Mouse (Mus musculus) neural tube, embryonic 13.5 days (tissue): Measurements from ENCODE around the gene A730061H03Rik. TPM values are rescaled to one million over a fixed set of nuclear protein-coding genes. Genes with fewer than 3 reads are reported as not detected.

Source experiments
- ATAC-seq: fragments of 200-750 bp; cut with Nextera tagmentation; 2 replicates; pipeline ENCODE4 v1.8.0; 2017; ENCODE audit warnings: low read depth, mild to moderate bottlenecking, moderate TSS enrichment, moderate library complexity
- H3K27ac ChIP-seq: fragments of 300-500 bp; sonication (generic); replicated peaks from 2 replicates; pipeline ENCODE4 v1.5.1; 2015; ENCODE audit warnings: moderate library complexity, mild to moderate bottlenecking, inconsistent platforms
- H3K27me3 ChIP-seq: fragments of 300-500 bp; sonication (generic); 2 replicates; pipeline ENCODE4 v1.6.1; 2015; ENCODE audit warnings: mild to moderate bottlenecking, inconsistent platforms
- H3K36me3 ChIP-seq: fragments of 300-500 bp; sonication (generic); 2 replicates; pipeline ENCODE4 v1.6.1; 2015; ENCODE audit warnings: mild to moderate bottlenecking, inconsistent platforms
- H3K4me1 ChIP-seq: fragments of 300-500 bp; sonication (generic); replicated peaks from 2 replicates; pipeline ENCODE4 v1.6.1; 2015; ENCODE audit warnings: inconsistent platforms
- H3K4me2 ChIP-seq: fragments of 300-500 bp; sonication (generic); 2 replicates; pipeline ENCODE4 v1.6.1; 2015; ENCODE audit warnings: inconsistent platforms, mild to moderate bottlenecking, moderate library complexity
- H3K4me3 ChIP-seq: fragments of 300-500 bp; sonication (generic); 2 replicates; pipeline ENCODE4 v1.5.1; 2015; ENCODE audit warnings: mild to moderate bottlenecking, inconsistent platforms
- H3K9ac ChIP-seq: fragments of 300-500 bp; sonication (generic); 2 replicates; pipeline ENCODE4 v1.6.1; 2015; ENCODE audit warnings: moderate library complexity, mild to moderate bottlenecking, inconsistent platforms
- H3K9me3 ChIP-seq: fragments of 300-500 bp; sonication (generic); 2 replicates; pipeline ENCODE4 v1.6.1; 2016; ENCODE audit warnings: inconsistent platforms
- WGBS: fragments of 180-500 bp; shearing (Covaris S2); methylation state at CpG from one replicate; pipeline ENCODE4 v1.1.7; 2015; 5-methylcytosine and 5-hydroxymethylcytosine counted together
- polyA plus RNA-seq: library from polyadenylated mRNA; unstranded; fragments of >200 nt; fragmentation: Nextera tagmentation; extraction: Ambion mirVana; gene quantifications from 2 replicates; pipeline ENCODE4 v1.2.1, GENCODE M21; 2015

The A730061H03Rik gene
- polyA plus RNA-seq, 1 experiment from 2014 or later, result 0.59 TPM

DNA sequence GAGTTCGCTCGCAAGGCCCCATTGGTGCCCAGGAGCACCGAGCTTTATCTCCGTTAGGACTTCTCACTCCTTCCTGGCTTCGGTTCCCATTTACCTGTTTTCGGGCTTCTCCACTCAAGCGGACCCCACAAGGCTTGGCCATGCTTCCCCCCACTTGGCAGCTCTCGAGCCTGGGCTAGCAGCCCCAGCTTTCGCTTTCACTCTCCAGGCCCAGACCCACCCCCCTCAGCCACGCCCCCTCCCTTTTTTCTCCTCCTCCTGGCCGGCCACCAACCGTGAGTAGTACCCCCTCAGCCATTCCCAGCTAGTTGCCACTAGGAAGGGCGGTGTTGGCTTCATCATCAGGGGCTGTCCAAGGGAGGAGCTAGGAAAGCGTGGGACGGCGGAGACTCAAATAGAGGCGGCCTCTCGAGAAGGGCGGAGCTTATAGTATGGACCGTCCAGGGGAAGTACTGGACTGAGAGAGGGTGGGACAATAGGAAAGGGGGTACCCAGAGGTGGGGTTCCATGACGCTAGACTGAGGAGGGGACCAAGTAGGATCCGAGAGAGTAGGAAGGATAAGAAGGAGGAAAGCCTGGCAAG lies 30.6 kb upstream of the A730061H03Rik start, which contains the start of gene Psme2:
Gene Psme2, minus strand, starts transcription at position 366 of the 583 bp plus-strand sequence.
- H3K27me3 ChIP-seq, result no peaks in the 10 kb centered on the region
- no peaks in the 10 kb centered on the region for H3K9me3 ChIP-seq
- 1% methylated on average over 22 of the region's 22 CpGs for WGBS
- peak within 1 kb of the TSS; percentile 93 for H3K4me2 ChIP-seq
- peaks cover 38% of the 10 kb centered on the region for H3K36me3 ChIP-seq
- peaks cover 37% of the 10 kb centered on the region for H3K4me1 ChIP-seq
- peak within 1 kb of the TSS; percentile 96 for H3K27ac ChIP-seq
- peak within 1 kb of the TSS; percentile 91 for H3K9ac ChIP-seq
- H3K4me3 ChIP-seq, result peak within 1 kb of the TSS; percentile 72
- peak; percentile 97 for ATAC-seq

DNA sequence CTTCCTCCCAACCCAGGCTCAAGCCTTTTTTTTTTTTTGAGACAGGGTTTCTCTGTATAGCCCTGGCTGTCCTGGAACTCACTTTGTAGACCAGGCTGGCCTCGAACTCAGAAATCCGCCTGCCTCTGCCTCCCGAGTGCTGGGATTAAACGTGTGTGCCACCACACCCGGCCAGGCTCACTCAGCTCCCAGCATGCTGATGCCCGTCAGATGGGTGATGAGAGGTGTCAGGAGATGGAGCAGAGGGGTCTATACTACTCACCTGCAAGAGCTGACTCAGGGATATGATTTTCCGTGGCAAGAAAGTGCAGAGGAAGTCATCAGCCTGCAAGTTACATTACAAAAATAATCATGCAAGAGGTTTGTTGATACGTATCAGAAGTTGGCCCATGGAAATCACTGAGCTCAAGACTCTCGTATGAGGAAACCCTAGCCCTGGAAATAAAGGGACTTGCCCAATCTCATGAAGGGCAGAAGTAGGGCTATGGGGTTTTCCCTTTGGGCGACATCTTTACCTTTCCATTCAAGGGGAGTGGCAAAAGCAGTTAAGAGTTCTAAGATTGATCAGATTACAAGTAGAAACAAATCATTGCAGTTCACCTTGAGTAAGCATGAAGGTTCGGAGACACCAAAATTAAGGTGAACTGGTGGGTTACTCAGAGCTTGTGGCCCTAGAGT lies 29.7 kb upstream of the A730061H03Rik start:
- Histone ChIP-seq H3K4me2 (peak overlapping the region; percentile 93), H3K9ac (peak overlapping the region; percentile 91), H3K9me3 (no peaks in the 10 kb centered on the region), H3K4me3 (peak overlapping the region; percentile 72), H3K4me1 (peaks cover 45% of the 10 kb centered on the region), H3K27me3 (no peaks in the 10 kb centered on the region), H3K36me3 (peaks cover 29% of the 10 kb centered on the region), H3K27ac (peak overlapping the region; percentile 96; the same call in 1 of the 2 replicates)
- no peak for ATAC-seq
- 90% methylated on average over 11 of the region's 11 CpGs for WGBS

DNA sequence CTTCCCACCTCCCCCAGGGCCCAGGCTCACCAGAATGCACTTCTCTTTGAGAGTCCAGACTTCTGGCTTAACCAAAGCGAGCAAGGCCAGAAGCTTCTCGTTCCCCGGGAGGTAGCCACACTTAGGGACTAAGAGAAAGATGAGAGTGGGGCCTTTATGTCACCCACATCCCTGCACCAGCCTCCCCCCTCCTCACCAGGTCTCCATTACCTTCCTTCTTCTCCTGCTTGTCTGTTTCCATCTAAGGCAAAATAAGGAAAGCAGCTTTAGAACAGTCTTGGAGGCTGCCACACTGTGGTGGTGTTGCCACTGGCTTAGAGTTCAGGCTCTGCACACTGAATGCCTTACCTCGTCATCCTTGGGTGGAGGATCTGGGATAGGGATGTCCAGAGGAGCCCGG lies 29.1 kb upstream of the A730061H03Rik start:
- H3K27me3 ChIP-seq, result no peaks in the 10 kb centered on the region
- peaks cover 52% of the 10 kb centered on the region for H3K4me1 ChIP-seq
- H3K4me2 ChIP-seq, result no peak overlapping the region
- no peak overlapping the region for H3K4me3 ChIP-seq
- H3K27ac ChIP-seq, result no peak overlapping the region
- peaks cover 22% of the 10 kb centered on the region for H3K36me3 ChIP-seq
- 90% methylated on average over 5 of the region's 5 CpGs for WGBS
- no peak for ATAC-seq
- H3K9me3 ChIP-seq, result no peaks in the 10 kb centered on the region
- no peak overlapping the region for H3K9ac ChIP-seq

DNA sequence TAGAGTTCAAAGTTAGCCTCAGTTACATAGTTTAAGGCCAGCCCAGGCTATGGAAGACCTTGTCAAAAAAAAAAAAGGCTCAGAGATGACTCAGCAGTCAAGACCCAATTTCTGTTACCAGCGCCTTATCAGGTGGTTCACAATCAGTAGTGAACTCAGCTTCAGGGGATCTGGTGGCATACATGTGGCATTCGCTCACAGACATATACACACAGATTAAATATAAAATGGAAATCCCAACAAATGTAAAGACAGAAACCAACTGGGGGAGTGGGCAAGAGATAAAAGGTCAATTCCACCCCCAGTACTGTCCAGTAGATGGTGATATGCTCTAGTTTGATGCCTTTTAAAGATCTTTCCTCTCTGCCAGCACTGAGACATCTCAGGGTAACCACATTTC lies 25.9 kb upstream of the A730061H03Rik start:
- ATAC-seq, result no peak
- no peak overlapping the region for H3K27ac ChIP-seq
- H3K9ac ChIP-seq, result no peak overlapping the region
- peaks cover 32% of the 10 kb centered on the region for H3K4me1 ChIP-seq
- WGBS, result 92% methylated on average over 2 of the region's 2 CpGs
- no peak overlapping the region for H3K4me2 ChIP-seq
- no peaks in the 10 kb centered on the region for H3K27me3 ChIP-seq
- no peak overlapping the region for H3K4me3 ChIP-seq
- no peaks in the 10 kb centered on the region for H3K9me3 ChIP-seq
- peaks cover 28% of the 10 kb centered on the region for H3K36me3 ChIP-seq

DNA sequence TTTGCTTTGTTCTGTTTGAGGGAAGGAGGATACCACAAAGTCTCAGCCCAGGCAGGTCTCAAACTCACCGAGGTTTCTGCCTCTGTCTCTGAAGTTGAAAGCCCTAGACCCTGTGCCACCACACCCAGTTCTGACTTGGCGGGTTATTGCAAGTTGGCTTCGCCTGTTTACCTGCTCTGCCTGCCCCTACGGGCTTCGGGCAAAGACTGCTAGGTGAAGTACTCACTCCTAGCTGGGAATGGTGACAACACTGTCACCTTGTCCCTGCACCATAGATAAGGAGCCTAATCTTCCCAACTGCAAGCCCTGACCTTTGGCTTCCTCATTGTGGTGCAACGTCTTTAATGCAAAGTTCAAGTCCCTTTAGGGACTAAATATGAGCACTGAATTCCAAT lies 25.4 kb upstream of the A730061H03Rik start:
- 66% methylated on average over 6 of the region's 6 CpGs for WGBS
- peaks cover 32% of the 10 kb centered on the region for H3K4me1 ChIP-seq
- no peak for ATAC-seq
- H3K4me3 ChIP-seq, result peak overlapping the region; percentile 48; the same call in 1 of the 2 replicates
- H3K27ac ChIP-seq, result no peak overlapping the region
- peaks cover 33% of the 10 kb centered on the region for H3K36me3 ChIP-seq
- no peaks in the 10 kb centered on the region for H3K9me3 ChIP-seq
- H3K4me2 ChIP-seq, result peak overlapping the region; percentile 66
- no peak overlapping the region; the same call in 1 of the 2 replicates for H3K9ac ChIP-seq
- no peaks in the 10 kb centered on the region for H3K27me3 ChIP-seq

DNA sequence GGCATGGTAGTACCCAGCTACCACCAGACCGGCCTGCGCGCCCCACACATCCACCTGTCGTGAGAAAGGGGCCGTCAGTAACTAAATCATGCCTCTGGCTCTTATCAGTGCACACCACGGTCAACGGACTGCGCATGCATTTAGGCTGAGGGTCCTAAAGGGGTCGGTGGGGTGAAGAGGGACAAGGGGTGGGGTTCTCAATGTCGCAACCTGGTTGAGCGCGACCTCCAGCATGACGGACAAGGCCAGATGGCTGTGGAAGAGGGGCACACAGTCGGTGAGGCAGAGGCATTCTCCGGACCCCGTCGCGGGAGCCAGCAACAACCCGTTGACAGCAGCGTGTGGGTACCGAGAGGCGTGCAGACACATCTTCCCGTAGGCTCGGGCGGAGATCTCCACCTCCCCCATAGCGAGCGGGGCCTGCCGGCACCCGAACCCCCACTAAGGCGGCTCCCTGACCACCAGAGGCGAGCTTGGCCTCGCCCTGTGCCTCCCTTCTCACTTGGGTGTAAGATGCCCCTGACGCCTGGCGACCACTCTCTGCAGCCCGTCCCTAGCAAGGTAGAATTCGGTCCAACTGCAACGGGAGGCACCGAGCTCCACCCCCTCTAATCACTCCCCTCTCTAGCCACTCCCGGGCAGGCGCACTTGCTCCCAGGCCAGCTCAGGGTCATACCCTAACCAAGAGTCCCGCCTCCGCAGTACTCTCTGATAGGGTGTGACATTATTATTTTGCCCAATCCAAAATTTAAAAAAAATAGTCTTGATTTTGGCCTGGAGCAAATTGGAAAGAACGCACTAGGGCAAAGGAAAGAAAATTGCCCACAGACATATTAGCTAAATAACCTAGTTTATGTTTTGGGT lies 24.7 kb upstream of the A730061H03Rik start, which contains the start of gene Emc9:
Gene Emc9, minus strand, starts transcription at position 601 of the 864 bp plus-strand sequence.
- Histone ChIP-seq H3K4me3 (peak within 1 kb of the TSS; percentile 48), H3K4me1 (peaks cover 26% of the 10 kb centered on the region), H3K9me3 (no peaks in the 10 kb centered on the region), H3K27me3 (no peaks in the 10 kb centered on the region), H3K9ac (peak within 1 kb of the TSS; percentile 79), H3K27ac (peak within 1 kb of the TSS; percentile 52; the same call in 1 of the 2 replicates), H3K4me2 (peak within 1 kb of the TSS; percentile 66), H3K36me3 (peaks cover 40% of the 10 kb centered on the region)
- ATAC-seq, result peak; percentile 68
- WGBS, result 2% methylated on average over 43 of the region's 43 CpGs

DNA sequence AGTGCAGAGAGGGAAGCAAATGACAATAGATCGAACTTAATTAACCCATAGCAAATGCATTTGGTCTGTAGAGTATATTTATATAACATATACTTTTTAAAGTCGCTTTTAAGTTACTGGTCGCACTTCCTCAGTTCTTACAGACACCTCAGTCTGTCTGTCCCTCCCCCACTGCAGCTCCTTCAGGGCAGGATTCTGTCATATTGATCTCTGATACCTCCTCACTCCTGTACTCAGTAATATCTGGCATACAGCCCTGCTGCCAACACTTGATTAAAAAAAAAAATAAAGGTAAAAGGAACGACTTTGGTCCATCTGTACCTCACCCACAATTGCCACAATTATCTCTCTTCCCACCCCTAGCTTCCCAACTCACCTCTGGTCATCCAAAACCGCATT lies 24.1 kb upstream of the A730061H03Rik start:
- 37% methylated on average over 5 of the region's 5 CpGs for WGBS
- H3K27ac ChIP-seq, result 0 out of 2 replicates have a peak overlapping the region, but pooled peaks have one; percentile 52
- peak overlapping the region; percentile 79 for H3K9ac ChIP-seq
- peak overlapping the region; percentile 48 for H3K4me3 ChIP-seq
- no peaks in the 10 kb centered on the region for H3K27me3 ChIP-seq
- peaks cover 26% of the 10 kb centered on the region for H3K4me1 ChIP-seq
- peaks cover 41% of the 10 kb centered on the region for H3K36me3 ChIP-seq
- ATAC-seq, result no peak; the same call in 1 of the 2 replicates
- no peaks in the 10 kb centered on the region for H3K9me3 ChIP-seq
- peak overlapping the region; percentile 66 for H3K4me2 ChIP-seq

DNA sequence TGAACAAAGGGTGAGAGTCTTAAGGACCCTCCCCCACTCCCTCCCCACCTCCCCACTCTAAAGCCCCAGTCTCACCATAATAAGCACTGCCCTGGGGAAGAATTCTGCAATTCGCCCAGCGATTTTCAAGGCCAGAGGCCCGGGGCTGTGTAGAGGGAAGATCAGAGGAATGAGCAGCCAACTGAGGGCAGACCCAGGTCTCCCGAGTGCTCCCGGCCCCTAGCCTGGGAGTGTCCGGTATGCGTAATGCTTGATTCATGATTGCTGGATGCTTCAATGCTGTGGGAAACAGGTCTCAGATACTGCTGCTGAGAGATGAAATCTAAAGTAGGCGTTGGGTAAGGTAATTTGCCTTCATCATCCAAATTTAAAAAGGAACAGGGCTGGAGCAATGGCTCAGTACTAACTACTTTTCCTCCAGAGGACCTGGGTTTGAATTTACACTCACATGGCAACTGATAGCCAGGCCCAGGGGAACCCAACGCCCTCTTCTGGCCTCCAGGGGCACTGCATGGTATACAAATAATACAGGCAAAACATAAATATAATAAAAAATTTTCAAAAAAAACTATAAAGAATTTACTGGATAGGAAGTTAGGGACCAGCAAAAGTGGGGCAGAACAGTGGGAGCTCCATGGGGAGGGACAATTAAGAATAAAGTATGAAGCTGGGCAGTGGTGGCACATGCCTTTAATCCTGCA lies 21.9 kb upstream of the A730061H03Rik start:
- Histone ChIP-seq H3K4me3 (no peak overlapping the region), H3K27ac (no peak overlapping the region), H3K4me1 (peaks cover 35% of the 10 kb centered on the region), H3K27me3 (no peaks in the 10 kb centered on the region), H3K36me3 (peaks cover 27% of the 10 kb centered on the region), H3K9ac (no peak overlapping the region), H3K9me3 (no peaks in the 10 kb centered on the region), H3K4me2 (no peak overlapping the region)
- no peak for ATAC-seq
- 77% methylated on average over 9 of the region's 9 CpGs for WGBS

DNA sequence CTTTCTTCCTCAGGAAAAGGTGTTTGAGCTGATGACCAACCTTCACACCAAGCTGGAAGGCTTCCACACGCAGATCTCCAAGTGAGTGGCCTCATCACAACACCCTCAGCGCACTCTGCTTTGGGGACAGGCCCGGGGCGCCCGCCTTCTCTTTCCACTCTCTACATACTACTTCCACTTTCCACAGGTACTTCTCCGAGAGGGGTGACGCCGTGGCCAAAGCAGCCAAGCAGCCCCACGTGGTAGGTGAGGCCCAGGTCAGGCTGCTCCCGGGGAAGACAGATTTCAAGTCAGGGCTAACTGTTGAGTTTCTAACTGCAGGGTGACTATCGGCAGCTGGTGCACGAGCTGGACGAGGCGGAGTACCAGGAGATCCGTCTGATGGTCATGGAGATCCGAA lies 20.5 kb upstream of the A730061H03Rik start:
- H3K36me3 ChIP-seq, result peaks cover 25% of the 10 kb centered on the region
- H3K4me2 ChIP-seq, result no peak overlapping the region
- peaks cover 35% of the 10 kb centered on the region for H3K4me1 ChIP-seq
- H3K9me3 ChIP-seq, result no peaks in the 10 kb centered on the region
- no peak overlapping the region for H3K9ac ChIP-seq
- H3K27me3 ChIP-seq, result no peaks in the 10 kb centered on the region
- no peak for ATAC-seq
- no peak overlapping the region for H3K27ac ChIP-seq
- WGBS, result 95% methylated on average over 16 of the region's 16 CpGs
- no peak overlapping the region for H3K4me3 ChIP-seq

DNA sequence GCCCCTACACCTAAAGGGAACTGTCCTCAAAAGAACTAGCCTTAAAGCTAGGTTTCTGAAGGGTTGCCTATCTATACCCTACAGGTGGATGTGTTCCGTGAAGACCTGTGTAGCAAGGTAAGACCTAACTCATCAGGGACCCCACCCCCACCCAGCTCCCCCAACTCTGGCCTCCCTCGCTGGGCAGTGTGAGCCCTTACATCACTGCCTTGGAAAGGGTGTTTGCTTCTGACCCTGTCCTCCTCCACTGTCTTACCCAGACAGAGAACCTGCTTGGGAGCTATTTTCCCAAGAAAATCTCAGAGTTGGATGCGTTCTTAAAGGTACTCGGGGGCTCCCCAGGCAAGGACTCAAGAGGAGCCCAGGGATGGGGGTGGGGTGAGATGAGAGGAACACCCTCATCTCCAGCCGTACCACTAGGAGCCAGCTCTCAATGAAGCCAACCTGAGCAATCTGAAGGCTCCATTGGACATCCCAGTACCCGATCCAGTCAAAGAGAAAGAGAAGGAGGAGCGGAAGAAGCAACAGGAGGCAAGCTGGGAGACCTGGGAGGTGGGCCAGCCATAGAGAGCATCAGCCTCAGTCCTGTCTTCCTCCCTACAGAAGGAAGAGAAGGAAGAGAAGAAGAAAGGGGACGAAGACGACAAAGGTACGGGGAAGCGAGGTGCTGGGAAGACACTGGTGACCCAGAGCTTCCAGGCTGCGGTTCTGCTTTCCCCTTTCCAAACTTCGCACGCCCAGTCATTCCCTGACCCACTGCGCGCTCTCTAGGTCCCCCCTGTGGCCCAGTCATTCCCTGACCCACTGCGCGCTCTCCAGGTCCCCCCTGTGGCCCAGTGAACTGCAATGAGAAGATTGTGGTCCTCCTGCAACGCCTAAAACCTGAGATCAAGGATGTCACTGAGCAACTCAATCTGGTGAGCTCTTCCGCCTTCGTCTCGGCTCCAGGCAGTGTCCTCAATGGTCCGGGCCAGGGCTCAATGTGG lies 19.6 kb upstream of the A730061H03Rik start:
- no peaks in the 10 kb centered on the region for H3K27me3 ChIP-seq
- no peak overlapping the region for H3K9ac ChIP-seq
- H3K4me3 ChIP-seq, result no peak overlapping the region
- no peaks in the 10 kb centered on the region for H3K9me3 ChIP-seq
- H3K36me3 ChIP-seq, result peaks cover 25% of the 10 kb centered on the region
- 0 out of 2 replicates have a peak overlapping the region, but pooled peaks have one; percentile 82 for H3K4me2 ChIP-seq
- WGBS, result 89% methylated on average over 23 of the region's 23 CpGs
- H3K4me1 ChIP-seq, result peaks cover 26% of the 10 kb centered on the region
- no peak overlapping the region for H3K27ac ChIP-seq
- no peak for ATAC-seq
